Mouse (Mus musculus): ENCODE data around the gene Cdh3. TPM values are rescaled to one million over a fixed set of nuclear protein-coding genes. Genes with fewer than 3 reads are reported as not detected.

The Cdh3 gene
- polyA plus RNA-seq, 1 experiment from 2014 or later, result 3.6 TPM

GRCm38 (mm10) chr8:106530566-106530965 is 19.9 kb downstream of the Cdh3 start:
- Histone ChIP-seq H3K36me3 (ENCODE audit: control insufficient read depth, insufficient read depth) (no peaks in the 10 kb centered on the region), H3K4me3 (ENCODE audit: low read depth, low read length) (no peak overlapping the region), H3K27ac (ENCODE audit: low read depth, low read length) (no peak overlapping the region), H3K4me1 (replicated peaks; ENCODE audit: control insufficient read depth, insufficient read depth, low read length) (no peaks in the 10 kb centered on the region), H3K9ac (ENCODE audit: low read depth, low read length) (no peak overlapping the region), H3K9me3 (ENCODE audit: control insufficient read depth) (no peaks in the 10 kb centered on the region), H3K4me2 (replicated peaks; ENCODE audit: low read depth) (no peak overlapping the region), H3K27me3 (replicated peaks; ENCODE audit: control insufficient read depth, insufficient read depth, low read length) (no peaks in the 10 kb centered on the region)
- no peak for ATAC-seq
- TF ChIP-seq CTCF (IDR thresholded peaks at IDR 0.05; ENCODE audit: low read depth), result peak; percentile 71
- 82% methylated on average over 4 of the region's 4 CpGs for WGBS

GRCm38 (mm10) chr8:106533709-106534108 is 23.0 kb downstream of the Cdh3 start:
- ATAC-seq, result no peak
- Histone ChIP-seq H3K27me3 (replicated peaks; ENCODE audit: control insufficient read depth, insufficient read depth, low read length) (no peaks in the 10 kb centered on the region), H3K9me3 (ENCODE audit: control insufficient read depth) (no peaks in the 10 kb centered on the region), H3K4me2 (replicated peaks; ENCODE audit: low read depth) (no peak overlapping the region), H3K4me3 (ENCODE audit: low read depth, low read length) (no peak overlapping the region), H3K4me1 (replicated peaks; ENCODE audit: control insufficient read depth, insufficient read depth, low read length) (no peaks in the 10 kb centered on the region), H3K36me3 (ENCODE audit: control insufficient read depth, insufficient read depth) (no peaks in the 10 kb centered on the region), H3K27ac (ENCODE audit: low read depth, low read length) (no peak overlapping the region), H3K9ac (ENCODE audit: low read depth, low read length) (no peak overlapping the region)
- 81% methylated on average over 7 of the region's 7 CpGs for WGBS
- no peak for TF ChIP-seq CTCF (IDR thresholded peaks at IDR 0.05; ENCODE audit: low read depth)

- Histone ChIP-seq H3K4me1 (replicated peaks; ENCODE audit: control insufficient read depth, insufficient read depth, low read length) (no peaks in the 10 kb centered on the region), H3K27me3 (replicated peaks; ENCODE audit: control insufficient read depth, insufficient read depth, low read length) (no peaks in the 10 kb centered on the region), H3K9ac (ENCODE audit: low read depth, low read length) (no peak overlapping the region), H3K4me2 (replicated peaks; ENCODE audit: low read depth) (no peak overlapping the region), H3K27ac (ENCODE audit: low read depth, low read length) (no peak overlapping the region), H3K9me3 (ENCODE audit: control insufficient read depth) (no peaks in the 10 kb centered on the region), H3K36me3 (ENCODE audit: control insufficient read depth, insufficient read depth) (no peaks in the 10 kb centered on the region), H3K4me3 (ENCODE audit: low read depth, low read length) (no peak overlapping the region)
- TF ChIP-seq CTCF (IDR thresholded peaks at IDR 0.05; ENCODE audit: low read depth), result peak; percentile 91
- WGBS, result 37% methylated on average over 6 of the region's 6 CpGs
- no peak for ATAC-seq
Measured at GRCm38 (mm10) chr8:106534449-106534848, 23.8 kb downstream of the Cdh3 start.

- no peak overlapping the region for H3K27ac ChIP-seq (ENCODE audit: low read depth, low read length)
- TF ChIP-seq CTCF (IDR thresholded peaks at IDR 0.05; ENCODE audit: low read depth), result peak; percentile 70
- no peaks in the 10 kb centered on the region for H3K9me3 ChIP-seq (ENCODE audit: control insufficient read depth)
- WGBS, result 73% methylated on average over 4 of the region's 4 CpGs
- H3K4me2 ChIP-seq (replicated peaks; ENCODE audit: low read depth), result no peak overlapping the region
- no peak overlapping the region for H3K4me3 ChIP-seq (ENCODE audit: low read depth, low read length)
- H3K36me3 ChIP-seq (ENCODE audit: control insufficient read depth, insufficient read depth), result no peaks in the 10 kb centered on the region
- no peak overlapping the region for H3K9ac ChIP-seq (ENCODE audit: low read depth, low read length)
- H3K4me1 ChIP-seq (replicated peaks; ENCODE audit: control insufficient read depth, insufficient read depth, low read length), result no peaks in the 10 kb centered on the region
- no peaks in the 10 kb centered on the region for H3K27me3 ChIP-seq (replicated peaks; ENCODE audit: control insufficient read depth, insufficient read depth, low read length)
- ATAC-seq, result no peak
Measured at GRCm38 (mm10) chr8:106535448-106535847, 24.8 kb downstream of the Cdh3 start.

- no peak overlapping the region for H3K4me2 ChIP-seq (replicated peaks; ENCODE audit: low read depth)
- no peak for ATAC-seq
- no peaks in the 10 kb centered on the region for H3K4me1 ChIP-seq (replicated peaks; ENCODE audit: control insufficient read depth, insufficient read depth, low read length)
- no peaks in the 10 kb centered on the region for H3K36me3 ChIP-seq (ENCODE audit: control insufficient read depth, insufficient read depth)
- no peaks in the 10 kb centered on the region for H3K27me3 ChIP-seq (replicated peaks; ENCODE audit: control insufficient read depth, insufficient read depth, low read length)
- no peaks in the 10 kb centered on the region for H3K9me3 ChIP-seq (ENCODE audit: control insufficient read depth)
- H3K27ac ChIP-seq (ENCODE audit: low read depth, low read length), result no peak overlapping the region
- H3K4me3 ChIP-seq (ENCODE audit: low read depth, low read length), result no peak overlapping the region
- no peak overlapping the region for H3K9ac ChIP-seq (ENCODE audit: low read depth, low read length)
- whole genome bisulfite sequencing, result 74% methylated on average over 5 of the region's 5 CpGs
- no peak for TF ChIP-seq CTCF (IDR thresholded peaks at IDR 0.05; ENCODE audit: low read depth)
Measured at GRCm38 (mm10) chr8:106539193-106539592, 28.5 kb downstream of the Cdh3 start.

- no peak for ATAC-seq
- H3K4me3 ChIP-seq (ENCODE audit: low read depth, low read length), result no peak overlapping the region
Measured at GRCm38 (mm10) chr8:106541002-106541401, 30.3 kb downstream of the Cdh3 start.

GRCm38 (mm10) chr8:106543043-106543442 is 32.4 kb downstream of the Cdh3 start:
- WGBS, result 88% methylated on average over 8 of the region's 8 CpGs
- no peaks in the 10 kb centered on the region for H3K9me3 ChIP-seq (ENCODE audit: control insufficient read depth)
- no peak overlapping the region for H3K4me3 ChIP-seq (ENCODE audit: low read depth, low read length)
- H3K36me3 ChIP-seq (ENCODE audit: control insufficient read depth, insufficient read depth), result no peaks in the 10 kb centered on the region
- TF ChIP-seq CTCF (IDR thresholded peaks at IDR 0.05; ENCODE audit: low read depth), result no peak
- H3K4me1 ChIP-seq (replicated peaks; ENCODE audit: control insufficient read depth, insufficient read depth, low read length), result no peaks in the 10 kb centered on the region
- no peak for ATAC-seq
- no peak overlapping the region for H3K4me2 ChIP-seq (replicated peaks; ENCODE audit: low read depth)
- no peak overlapping the region for H3K27ac ChIP-seq (ENCODE audit: low read depth, low read length)
- no peak overlapping the region for H3K9ac ChIP-seq (ENCODE audit: low read depth, low read length)
- no peaks in the 10 kb centered on the region for H3K27me3 ChIP-seq (replicated peaks; ENCODE audit: control insufficient read depth, insufficient read depth, low read length)

More at GRCm38 (mm10) chr8:106541002-106541401, 30.3 kb downstream of the Cdh3 start:
- Histone ChIP-seq H3K4me2 (replicated peaks; ENCODE audit: low read depth) (no peak overlapping the region), H3K27ac (ENCODE audit: low read depth, low read length) (no peak overlapping the region), H3K9ac (ENCODE audit: low read depth, low read length) (no peak overlapping the region), H3K27me3 (replicated peaks; ENCODE audit: control insufficient read depth, insufficient read depth, low read length) (no peaks in the 10 kb centered on the region), H3K4me1 (replicated peaks; ENCODE audit: control insufficient read depth, insufficient read depth, low read length) (no peaks in the 10 kb centered on the region), H3K9me3 (ENCODE audit: control insufficient read depth) (no peaks in the 10 kb centered on the region), H3K36me3 (ENCODE audit: control insufficient read depth, insufficient read depth) (no peaks in the 10 kb centered on the region)
- WGBS, result 74% methylated on average over 11 of the region's 11 CpGs
- no peak for TF ChIP-seq CTCF (IDR thresholded peaks at IDR 0.05; ENCODE audit: low read depth)

Measured in intestine, postnatal 0 days (tissue).